Mouse (Mus musculus) thymus, adult 2 months (tissue): Measurements from ENCODE around the gene Mkrn2os. TPM values are rescaled to one million over a fixed set of nuclear protein-coding genes. Genes with fewer than 3 reads are reported as not detected.

ENCODE experiments used
- DNase-seq: peaks from one replicate; pipeline ENCODE4 v3.0.0; 2021
- H3K27ac ChIP-seq: fragments of 200-500 bp; 2 replicates; pipeline ENCODE4 v1.5.1; 2012; ENCODE audit warnings: low read length, control low read depth; ENCODE audit not compliant: control insufficient read depth, insufficient read depth
- H3K27me3 ChIP-seq: fragments of 200-500 bp; 2 replicates; pipeline ENCODE4 v1.6.1; 2012; ENCODE audit warnings: mild to moderate bottlenecking, low read length, moderate library complexity, mixed read lengths; ENCODE audit not compliant: control insufficient read depth, insufficient read depth
- H3K36me3 ChIP-seq: fragments of 200-500 bp; 2 replicates; pipeline ENCODE4 v1.6.1; 2012; ENCODE audit warnings: mild to moderate bottlenecking, low read length, moderate library complexity; ENCODE audit not compliant: control insufficient read depth, insufficient read depth
- H3K4me1 ChIP-seq: fragments of 200-500 bp; replicated peaks from 2 replicates; pipeline ENCODE4 v1.6.1; 2012; ENCODE audit warnings: low read length; ENCODE audit not compliant: control insufficient read depth, insufficient read depth
- H3K4me3 ChIP-seq: fragments of 200-500 bp; 2 replicates; pipeline ENCODE4 v1.5.1; 2012; ENCODE audit warnings: mild to moderate bottlenecking, low read length, control low read depth, moderate library complexity; ENCODE audit not compliant: control insufficient read depth, insufficient read depth
- CTCF ChIP-seq: fragments of 200-500 bp; IDR thresholded peaks from 2 replicates; pipeline ENCODE4 v1.5.1; 2012; ENCODE audit warnings: mild to moderate bottlenecking, control low read depth, low read length, moderate library complexity, borderline replicate concordance; ENCODE audit not compliant: control insufficient read depth, poor library complexity, insufficient read depth; ENCODE audit errors: extremely low read depth
- POLR2A ChIP-seq: fragments of 200-500 bp; IDR thresholded peaks from 2 replicates; pipeline ENCODE4 v1.6.1; 2012; ENCODE audit warnings: mild to moderate bottlenecking, low read length, control low read depth, moderate library complexity; ENCODE audit not compliant: control insufficient read depth, poor library complexity, insufficient read depth; ENCODE audit errors: extremely low read depth
- WGBS: fragments of 180-500 bp; shearing (Covaris S2); methylation state at CpG from one replicate; pipeline ENCODE4 v1.1.7; 2018; 5-methylcytosine and 5-hydroxymethylcytosine counted together
- polyA plus RNA-seq: library from polyadenylated mRNA; depleted of rRNA; stranded (reverse); fragments of >200 nt; gene quantifications from 2 replicates; pipeline ENCODE4 v1.2.3, GENCODE M21; 2012; rRNA removed

The Mkrn2os gene
- polyA plus RNA-seq, 1 experiment: 3.0 TPM

GRCm38 (mm10) chr6:115544442-115544970 is 47.9 kb downstream of the Mkrn2os start, which contains the start of gene Tsen2:
Gene Tsen2 (plus strand): TSS chr6:115544664.
- no peaks in the 10 kb centered on the region for H3K27me3 ChIP-seq
- peak; percentile 52 for TF ChIP-seq POLR2A
- 0 out of 2 replicates have a peak, but pooled peaks have one; percentile 47 for TF ChIP-seq CTCF
- H3K4me1 ChIP-seq: peaks cover 5% of the 10 kb centered on the region
- H3K27ac ChIP-seq: no peak within 1 kb of the TSS
- under 1% methylated on average over 38 of the region's 38 CpGs for WGBS
- no peaks in the 10 kb centered on the region for H3K36me3 ChIP-seq
- peak; percentile 99 for DNase-seq
- peak within 1 kb of the TSS; percentile 67 for H3K4me3 ChIP-seq

GRCm38 (mm10) chr6:115542341-115542740 is 50.0 kb downstream of the Mkrn2os start:
- no peak overlapping the region for H3K4me3 ChIP-seq
- H3K4me1 ChIP-seq: peaks cover 10% of the 10 kb centered on the region
- no peaks in the 10 kb centered on the region for H3K36me3 ChIP-seq
- no peaks in the 10 kb centered on the region for H3K27me3 ChIP-seq
- H3K27ac ChIP-seq: no peak overlapping the region
- DNase-seq: no peak
- no peak for TF ChIP-seq CTCF
- TF ChIP-seq POLR2A: no peak
- WGBS: 59% methylated on average over 3 of the region's 3 CpGs

- Histone ChIP-seq H3K4me3 (no peak overlapping the region), H3K27me3 (no peaks in the 10 kb centered on the region), H3K36me3 (no peaks in the 10 kb centered on the region), H3K27ac (no peak overlapping the region), H3K4me1 (peaks cover 10% of the 10 kb centered on the region)
- TF ChIP-seq POLR2A (no peak), CTCF (no peak)
- WGBS: 71% methylated on average over 6 of the region's 6 CpGs
- DNase-seq: no peak
Observed at GRCm38 (mm10) chr6:115541676-115542275, 50.6 kb downstream of the Mkrn2os start.

GRCm38 (mm10) chr6:115538645-115539429 is 53.5 kb downstream of the Mkrn2os start:
- Histone ChIP-seq H3K27ac (no peak overlapping the region), H3K27me3 (no peaks in the 10 kb centered on the region), H3K4me1 (peaks cover 5% of the 10 kb centered on the region), H3K4me3 (no peak overlapping the region), H3K36me3 (no peaks in the 10 kb centered on the region)
- WGBS: 22% methylated on average over 26 of the region's 26 CpGs
- DNase-seq: peak; percentile 82
- TF ChIP-seq CTCF (peak; percentile 91; the same call in 1 of the 2 replicates), POLR2A (no peak)

GRCm38 (mm10) chr6:115536169-115536568 is 56.2 kb downstream of the Mkrn2os start:
- TF ChIP-seq POLR2A (no peak), CTCF (no peak)
- no peak for DNase-seq
- H3K27ac ChIP-seq: no peak overlapping the region
- WGBS: 87% methylated on average over 4 of the region's 4 CpGs
- peaks cover 11% of the 10 kb centered on the region for H3K4me1 ChIP-seq
- H3K4me3 ChIP-seq: no peak overlapping the region
- no peaks in the 10 kb centered on the region for H3K36me3 ChIP-seq
- H3K27me3 ChIP-seq: no peaks in the 10 kb centered on the region

GRCm38 (mm10) chr6:115534617-115535016 is 57.8 kb downstream of the Mkrn2os start:
- WGBS: 91% methylated on average over 7 of the region's 7 CpGs
- Histone ChIP-seq H3K4me3 (no peak overlapping the region), H3K4me1 (peaks cover 11% of the 10 kb centered on the region), H3K27me3 (no peaks in the 10 kb centered on the region), H3K27ac (no peak overlapping the region), H3K36me3 (no peaks in the 10 kb centered on the region)
- DNase-seq: no peak
- TF ChIP-seq POLR2A (no peak), CTCF (no peak)

Other genes starting within 250 kb of the Mkrn2os start
- 9.4 and 10.5 TPM in 2 replicates for gene Pparg, start 231.6 kb downstream of the Mkrn2os start, polyA plus RNA-seq
- gene Tsen2, start 47.9 kb downstream of the Mkrn2os start, polyA plus RNA-seq: 4.6 and 5.4 TPM in 2 replicates
- 158 and 166 TPM in 2 replicates for gene Mkrn2, start 9.3 kb upstream of the Mkrn2os start, polyA plus RNA-seq
- 185 and 209 TPM in 2 replicates for gene Raf1, start 84.1 kb upstream of the Mkrn2os start, polyA plus RNA-seq
- gene Tmem40, start 169.8 kb upstream of the Mkrn2os start, polyA plus RNA-seq: 1.4 and 2.5 TPM in 2 replicates
- 16.8 and 19.5 TPM in 2 replicates for gene Cand2, start 182.0 kb upstream of the Mkrn2os start, polyA plus RNA-seq
- 874 and 910 TPM in 2 replicates for gene Rpl32, start 216.2 kb upstream of the Mkrn2os start, polyA plus RNA-seq
- gene Efcab12, start 245.8 kb upstream of the Mkrn2os start, polyA plus RNA-seq: 0.33 and 0.46 TPM in 2 replicates